11 mouse cellular contexts compared by ENCODE assay signal in genomic region chr4:135572276-135572675, GRCm38 (mm10). TPM values are rescaled to one million over a fixed set of nuclear protein-coding genes. Genes with fewer than 3 reads are reported as not detected.
A peak's percentile ranks its signal among the peaks of the same experiment; 100 is the strongest.
DNase-seq lines count a peak whose midpoint lies in the region; ATAC-seq and TF ChIP-seq lines count a peak whose summit lies in the region.
"Had no signal": no experiment of that assay in that cellular context is flagged by ENCODE, and none has a peak within 500 bp of the region (broad histone marks: within the 10 kb centered on the region; RNA-seq: fewer than 3 reads in every experiment).

No protein-coding gene starts in this region.

- TF ChIP-seq CTCF in heart, adult 2 months (IDR thresholded peaks at IDR 0.05), result no peak
- no peak for TF ChIP-seq CTCF in stomach, postnatal 0 days (IDR thresholded peaks at IDR 0.05; ENCODE audit: low read depth)

- no peaks in the 10 kb centered on the region for H3K9me3 ChIP-seq in heart, embryonic 12.5 days (replicated peaks)
- no peaks in the 10 kb centered on the region for H3K9me3 ChIP-seq in midbrain, embryonic 12.5 days
- no peaks in the 10 kb centered on the region for H3K9me3 ChIP-seq in midbrain, embryonic 10.5 days (replicated peaks)
- H3K9me3 ChIP-seq in stomach, postnatal 0 days (ENCODE audit: control insufficient read depth, low read length), result no peaks in the 10 kb centered on the region
- H3K9me3 ChIP-seq: hindbrain, embryonic 15.5 days had no signal

- no peak for DNase-seq in heart, adult 2 months
- DNase-seq in midbrain, embryonic 10.5 days (ENCODE audit: low spot score), result no peak
- DNase-seq in stomach, postnatal 0 days (ENCODE audit: low spot score), result no peak
- DNase-seq in gastrocnemius, postnatal 25 days, result no peak
- no peak for DNase-seq in left cerebral cortex, postnatal 10 days (ENCODE audit: extremely low spot score in 1 of 2, low spot score in 2 of 2)
- DNase-seq: kidney, postnatal 36 days; lung, postnatal 4 days had no signal

- ATAC-seq in heart, embryonic 12.5 days (ENCODE audit: insufficient number of reproducible peaks, low FRiP score), result no peak
- ATAC-seq in midbrain, embryonic 12.5 days (ENCODE audit: low FRiP score, low read depth), result no peak
- ATAC-seq in hematopoietic stem cell, adult 5-6 weeks (replicated peaks in 1 of 2; ENCODE audit: insufficient read depth in 1 of 2, low FRiP score in 2 of 2, low TSS enrichment in 1 of 2, low read depth in 1 of 2, poor library complexity in 2 of 2, severe bottlenecking in 2 of 2), result peak; percentile 33 to 52; a peak in 2 of 4 replicates
- ATAC-seq in stomach, postnatal 0 days (ENCODE audit: low FRiP score, low TSS enrichment), result no peak

- H3K4me3 ChIP-seq in heart, embryonic 12.5 days, result peak overlapping the region; percentile 44
- no peak overlapping the region for H3K4me3 ChIP-seq in heart, adult 2 months
- H3K4me3 ChIP-seq in midbrain, embryonic 12.5 days, result peak overlapping the region; percentile 38; the same call in 1 of the 2 replicates
- H3K4me3 ChIP-seq in midbrain, embryonic 10.5 days, result no peak overlapping the region
- H3K4me3 ChIP-seq in stomach, postnatal 0 days (ENCODE audit: low read depth, low read length), result peak overlapping the region; percentile 34

- no peak for TF ChIP-seq EP300 in heart, adult 2 months (IDR thresholded peaks at IDR 0.05; ENCODE audit: insufficient read depth, low read depth, low read length)
- no peak for TF ChIP-seq EP300 in stomach, postnatal 0 days (optimal IDR thresholded peaks at IDR 0.05)

- intact Hi-C loops in heart, adult 2 months (cut with DNase I), result loop anchor here (5.0 kb wide), 1 partner anchor 55 kb away; no protein-coding TSS in a partner anchor
- intact Hi-C loops in left cerebral cortex, postnatal 10 days (cut with DNase I), result no loop called here

- H3K4me1 ChIP-seq in heart, embryonic 12.5 days (replicated peaks), result peaks cover 68% of the 10 kb centered on the region
- no peaks in the 10 kb centered on the region; the same call in 1 of the 2 replicates for H3K4me1 ChIP-seq in heart, adult 2 months (ENCODE audit: control insufficient read depth, insufficient read depth, low read length)
- H3K4me1 ChIP-seq in midbrain, embryonic 12.5 days, result peaks cover 53% of the 10 kb centered on the region
- peaks cover 60% of the 10 kb centered on the region for H3K4me1 ChIP-seq in midbrain, embryonic 10.5 days
- H3K4me1 ChIP-seq in stomach, postnatal 0 days (replicated peaks; ENCODE audit: control insufficient read depth, insufficient read depth), result no peaks in the 10 kb centered on the region; the same call in 1 of the 2 replicates

- H3K79me2 ChIP-seq in heart, adult 2 months (replicated peaks; ENCODE audit: control insufficient read depth, insufficient read depth, low read length), result no peaks in the 10 kb centered on the region

- no peaks in the 10 kb centered on the region for H3K36me3 ChIP-seq in heart, embryonic 12.5 days
- H3K36me3 ChIP-seq in heart, adult 2 months (ENCODE audit: control insufficient read depth, insufficient read depth, low read length), result no peaks in the 10 kb centered on the region
- no peaks in the 10 kb centered on the region for H3K36me3 ChIP-seq in midbrain, embryonic 12.5 days
- H3K36me3 ChIP-seq in midbrain, embryonic 10.5 days, result no peaks in the 10 kb centered on the region
- H3K36me3 ChIP-seq in stomach, postnatal 0 days (ENCODE audit: control insufficient read depth, insufficient read depth, low read length), result no peaks in the 10 kb centered on the region
- H3K36me3 ChIP-seq: hindbrain, embryonic 15.5 days had no signal

- 34% methylated on average over 8 of the region's 8 CpGs for WGBS in heart, embryonic 12.5 days
- 50% methylated on average over 8 of the region's 8 CpGs for WGBS in heart, adult 2 months
- 36% methylated on average over 8 of the region's 8 CpGs for WGBS in midbrain, embryonic 12.5 days
- 37% methylated on average over 8 of the region's 8 CpGs for WGBS in midbrain, embryonic 10.5 days
- 30% methylated on average over 8 of the region's 8 CpGs for WGBS in stomach, postnatal 0 days

- no peak overlapping the region for H3K9ac ChIP-seq in heart, embryonic 12.5 days
- H3K9ac ChIP-seq in heart, adult 2 months (ENCODE audit: low read depth, low read length), result no peak overlapping the region
- no peak overlapping the region for H3K9ac ChIP-seq in midbrain, embryonic 12.5 days (replicated peaks)
- H3K9ac ChIP-seq in stomach, postnatal 0 days (ENCODE audit: low read length), result no peak overlapping the region; the same call in 1 of the 2 replicates
- H3K9ac ChIP-seq: hindbrain, embryonic 15.5 days had no signal

- H3K4me2 ChIP-seq in heart, embryonic 12.5 days, result peak overlapping the region; percentile 78
- H3K4me2 ChIP-seq in midbrain, embryonic 12.5 days (replicated peaks), result peak overlapping the region; percentile 67
- 0 out of 2 replicates have a peak overlapping the region, but pooled peaks have one; percentile 21 for H3K4me2 ChIP-seq in stomach, postnatal 0 days (replicated peaks; ENCODE audit: low read depth)

- no peak overlapping the region for H3K27ac ChIP-seq in heart, embryonic 12.5 days (ENCODE audit: poor library complexity, severe bottlenecking)
- H3K27ac ChIP-seq in heart, adult 2 months, result no peak overlapping the region
- no peak overlapping the region for H3K27ac ChIP-seq in midbrain, embryonic 12.5 days (replicated peaks)
- no peak overlapping the region for H3K27ac ChIP-seq in midbrain, embryonic 10.5 days (replicated peaks)
- peak overlapping the region; percentile 63 for H3K27ac ChIP-seq in stomach, postnatal 0 days (replicated peaks)
- H3K27ac ChIP-seq: hindbrain, embryonic 15.5 days had no signal

- TF ChIP-seq POLR2A in heart, adult 2 months (IDR thresholded peaks at IDR 0.05; ENCODE audit: insufficient read depth, low read depth, low read length), result no peak

- peaks cover 69% of the 10 kb centered on the region for H3K27me3 ChIP-seq in heart, embryonic 12.5 days (replicated peaks)
- peaks cover 1% of the 10 kb centered on the region; the same call in 1 of the 2 replicates for H3K27me3 ChIP-seq in heart, adult 2 months (ENCODE audit: control insufficient read depth, insufficient read depth, low read length)
- H3K27me3 ChIP-seq in midbrain, embryonic 12.5 days, result peaks cover 80% of the 10 kb centered on the region
- H3K27me3 ChIP-seq in midbrain, embryonic 10.5 days (ENCODE audit: low read depth, poor library complexity, severe bottlenecking), result peaks cover 94% of the 10 kb centered on the region
- H3K27me3 ChIP-seq in stomach, postnatal 0 days (ENCODE audit: control insufficient read depth, insufficient read depth, low read length), result no peaks in the 10 kb centered on the region

RNA-seq across cellular contexts. Expression of gene Grhl3, which starts 1.2 kb away (rescaled TPM):
- 6.0 and 6.8 TPM in 2 replicates for polyA plus RNA-seq in heart, embryonic 12.5 days (2016; fragmentation: Nextera tagmentation; extraction: Ambion mirVana)
- total RNA-seq in heart, adult 2 months (2021), result under 1 TPM; 0.08 to 0.14 TPM
- polyA plus RNA-seq in heart, adult 2 months (2012; rRNA removed), result 0.04 TPM in 1 of 2 replicates, not detected in the other
- polyA plus RNA-seq in midbrain, embryonic 12.5 days (2016; fragmentation: Nextera tagmentation; extraction: Ambion mirVana), result 4.0 and 6.7 TPM in 2 replicates
- polyA plus RNA-seq in midbrain, embryonic 10.5 days (2016; fragmentation: Nextera tagmentation; extraction: Ambion mirVana), result 1.3 and 2.5 TPM in 2 replicates
- not detected in 2 replicates for total RNA-seq in hematopoietic stem cell, adult 5-6 weeks (2017)
- polyA plus RNA-seq in stomach, postnatal 0 days (2015; fragmentation: Nextera tagmentation; extraction: Ambion mirVana), result 52.5 and 53.3 TPM in 2 replicates
- under 1 TPM in 1 of 2 experiments, not detected in 1; 0.10 TPM for total RNA-seq in gastrocnemius, postnatal 25 days (2021)
- total RNA-seq in left cerebral cortex, postnatal 10 days (2021), result under 1 TPM; 0.36 to 0.62 TPM

Comparison
In these comparisons a context has a peak if more than half of its experiments do, and no peak if none do; other contexts are left out.
1. H3K4me3 ChIP-seq: peak in heart, embryonic 12.5 days (single experiment), midbrain, embryonic 12.5 days (single experiment) and stomach, postnatal 0 days (single experiment); none in heart, adult 2 months (single experiment) and midbrain, embryonic 10.5 days (single experiment).
2. ATAC-seq: peak in hematopoietic stem cell, adult 5-6 weeks (2 of 2); none in heart, embryonic 12.5 days (single experiment), midbrain, embryonic 12.5 days (single experiment) and stomach, postnatal 0 days (single experiment).
3. H3K4me2 ChIP-seq: peak in every context shown above with its lines; median percentile 78 in heart, embryonic 12.5 days; 67 in midbrain, embryonic 12.5 days; 21 in stomach, postnatal 0 days.